Mouse (Mus musculus) neural tube, embryonic 14.5 days (tissue): ENCODE measurements at regions not wholly inside any gene's neighbourhood (a gene's known extent, or its start where the extent isn't known, plus 50 kb on each side); places are given as distances from the start of the nearest gene placed in this dataset.
A peak's percentile ranks its signal among the peaks of the same experiment; 100 is the strongest.

Experiments
- ATAC-seq: fragments of 200-750 bp; cut with Nextera tagmentation; 2 replicates; pipeline ENCODE4 v1.8.0; 2017; ENCODE audit warnings: low read depth, mild to moderate bottlenecking, moderate TSS enrichment, moderate library complexity
- H3K27ac ChIP-seq: fragments of 300-500 bp; sonication (generic); 2 replicates; pipeline ENCODE4 v1.5.1; 2014; ENCODE audit warnings: low read depth, mild to moderate bottlenecking, control low read depth, low read length, moderate library complexity, mixed read lengths
- H3K27me3 ChIP-seq: fragments of 300-500 bp; sonication (generic); 2 replicates; pipeline ENCODE4 v1.6.1; 2014; ENCODE audit warnings: low read length; ENCODE audit not compliant: control insufficient read depth, insufficient read depth
- H3K36me3 ChIP-seq: fragments of 300-500 bp; sonication (generic); 2 replicates; pipeline ENCODE4 v1.6.1; 2014; ENCODE audit warnings: low read length, mixed read lengths; ENCODE audit not compliant: control insufficient read depth, insufficient read depth
- H3K4me1 ChIP-seq: fragments of 300-500 bp; sonication (generic); 2 replicates; pipeline ENCODE4 v1.6.1; 2014; ENCODE audit warnings: low read length; ENCODE audit not compliant: control insufficient read depth, insufficient read depth
- H3K4me2 ChIP-seq: fragments of 300-500 bp; sonication (generic); 2 replicates; pipeline ENCODE4 v1.6.1; 2014; ENCODE audit warnings: mild to moderate bottlenecking, low read depth, low read length, control low read depth
- H3K4me3 ChIP-seq: fragments of 300-500 bp; sonication (generic); 2 replicates; pipeline ENCODE4 v1.5.1; 2014; ENCODE audit warnings: low read depth, low read length, control low read depth, mixed read lengths
- H3K9ac ChIP-seq: fragments of 300-500 bp; sonication (generic); replicated peaks from 2 replicates; pipeline ENCODE4 v1.6.1; 2014; ENCODE audit warnings: low read depth, mild to moderate bottlenecking, control low read depth, low read length, mixed read lengths
- H3K9me3 ChIP-seq: fragments of 300-500 bp; sonication (generic); 2 replicates; pipeline ENCODE4 v1.6.1; 2016; ENCODE audit warnings: low read length; ENCODE audit not compliant: control insufficient read depth
- WGBS: fragments of 180-500 bp; shearing (Covaris S2); extraction: QIAGEN DNeasy Blood & Tissue Kit; methylation state at CpG from one replicate; pipeline ENCODE4 v1.1.7; 2014; 5-methylcytosine and 5-hydroxymethylcytosine counted together

GRCm38 (mm10) chr2:82508595-82508994 lies 434.8 kb upstream of the Fsip2 start:
- ATAC-seq: no peak
- WGBS: 45% methylated on average over 1 of the region's 1 CpGs
- H3K9me3 ChIP-seq: no peaks in the 10 kb centered on the region
- H3K9ac ChIP-seq: no peak overlapping the region
- H3K27ac ChIP-seq: no peak overlapping the region
- H3K27me3 ChIP-seq: no peaks in the 10 kb centered on the region
- H3K36me3 ChIP-seq: no peaks in the 10 kb centered on the region
- H3K4me1 ChIP-seq: no peaks in the 10 kb centered on the region
- no peak overlapping the region for H3K4me3 ChIP-seq
- H3K4me2 ChIP-seq: no peak overlapping the region

GRCm38 (mm10) chr2:82515165-82515564 lies 428.3 kb upstream of the Fsip2 start:
- H3K27ac ChIP-seq: no peak overlapping the region
- no peaks in the 10 kb centered on the region for H3K9me3 ChIP-seq
- no peak overlapping the region for H3K4me3 ChIP-seq
- WGBS: 31% methylated on average over 3 of the region's 3 CpGs
- no peaks in the 10 kb centered on the region for H3K36me3 ChIP-seq
- H3K4me1 ChIP-seq: no peaks in the 10 kb centered on the region
- H3K4me2 ChIP-seq: no peak overlapping the region
- H3K27me3 ChIP-seq: no peaks in the 10 kb centered on the region
- H3K9ac ChIP-seq: no peak overlapping the region
- peak; percentile 69; the same call in 1 of the 2 replicates for ATAC-seq

DNA sequence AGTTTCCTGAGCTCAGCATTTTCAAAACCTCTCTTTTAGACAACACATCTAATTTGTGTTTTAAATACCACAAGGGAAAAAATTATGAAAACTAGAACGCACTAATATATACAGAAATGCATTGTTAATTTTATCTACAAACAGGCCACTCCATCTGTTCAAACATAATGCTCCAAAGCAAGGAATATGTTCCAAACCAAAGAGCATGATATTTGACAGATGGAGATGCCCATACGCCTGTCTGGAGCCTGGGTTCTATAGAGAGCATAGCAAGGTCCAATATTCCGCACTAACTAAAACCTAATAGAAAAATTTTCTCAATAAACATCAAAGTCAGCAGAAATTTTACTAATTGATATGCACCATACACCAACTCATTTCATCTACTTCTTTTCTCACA lies 423.5 kb upstream of the Fsip2 start:
- 71% methylated on average over 3 of the region's 3 CpGs for WGBS

GRCm38 (mm10) chr2:82538958-82539357 lies 404.5 kb upstream of the Fsip2 start:
- Histone ChIP-seq H3K9ac (no peak overlapping the region), H3K9me3 (no peaks in the 10 kb centered on the region), H3K27ac (no peak overlapping the region), H3K4me2 (no peak overlapping the region), H3K4me1 (no peaks in the 10 kb centered on the region), H3K4me3 (no peak overlapping the region), H3K36me3 (no peaks in the 10 kb centered on the region), H3K27me3 (no peaks in the 10 kb centered on the region)
- WGBS: 60% methylated on average over 3 of the region's 3 CpGs
- no peak for ATAC-seq

More for the DNA sequence above, 423.5 kb upstream of the Fsip2 start:
- no peaks in the 10 kb centered on the region for H3K9me3 ChIP-seq
- H3K27me3 ChIP-seq: no peaks in the 10 kb centered on the region
- no peaks in the 10 kb centered on the region for H3K36me3 ChIP-seq
- H3K4me1 ChIP-seq: no peaks in the 10 kb centered on the region
- ATAC-seq: no peak
- no peak overlapping the region for H3K4me2 ChIP-seq
- no peak overlapping the region for H3K27ac ChIP-seq
- no peak overlapping the region for H3K9ac ChIP-seq
- no peak overlapping the region for H3K4me3 ChIP-seq

- Histone ChIP-seq H3K4me1 (no peaks in the 10 kb centered on the region), H3K36me3 (no peaks in the 10 kb centered on the region), H3K27ac (no peak overlapping the region), H3K4me2 (no peak overlapping the region), H3K4me3 (no peak overlapping the region), H3K9me3 (no peaks in the 10 kb centered on the region), H3K27me3 (no peaks in the 10 kb centered on the region), H3K9ac (no peak overlapping the region)
- no peak for ATAC-seq
Observed at GRCm38 (mm10) chr2:82540676-82541075, 402.8 kb upstream of the Fsip2 start.

DNA sequence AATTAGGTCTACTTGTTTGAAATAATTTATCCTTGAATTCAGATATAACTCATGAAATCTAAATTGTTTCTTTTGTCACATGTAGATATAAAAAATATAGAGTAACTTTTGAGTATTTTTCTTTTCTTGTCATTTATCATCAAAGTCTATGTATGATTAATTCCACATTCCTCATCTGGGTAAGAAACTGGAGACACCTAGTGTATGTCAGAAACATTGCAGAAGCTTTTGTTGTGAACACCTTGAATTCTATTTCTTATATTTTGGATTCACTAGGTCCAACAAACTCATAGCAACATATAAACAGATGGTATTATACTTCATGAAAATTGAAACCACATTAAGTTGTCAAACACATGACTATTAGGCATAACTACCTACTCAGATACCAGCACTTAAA lies 373.1 kb upstream of the Fsip2 start:
- no peak for ATAC-seq
- H3K4me3 ChIP-seq: no peak overlapping the region
- no peak overlapping the region for H3K27ac ChIP-seq
- H3K4me1 ChIP-seq: no peaks in the 10 kb centered on the region
- H3K27me3 ChIP-seq: no peaks in the 10 kb centered on the region
- no peak overlapping the region for H3K4me2 ChIP-seq
- no peaks in the 10 kb centered on the region for H3K36me3 ChIP-seq
- no peaks in the 10 kb centered on the region for H3K9me3 ChIP-seq
- H3K9ac ChIP-seq: no peak overlapping the region

GRCm38 (mm10) chr2:82572099-82572498 lies 371.3 kb upstream of the Fsip2 start:
- no peaks in the 10 kb centered on the region for H3K36me3 ChIP-seq
- WGBS: 74% methylated on average over 2 of the region's 2 CpGs
- no peak overlapping the region for H3K27ac ChIP-seq
- no peak overlapping the region for H3K4me3 ChIP-seq
- H3K9ac ChIP-seq: no peak overlapping the region
- H3K9me3 ChIP-seq: no peaks in the 10 kb centered on the region
- H3K4me1 ChIP-seq: no peaks in the 10 kb centered on the region
- no peak overlapping the region for H3K4me2 ChIP-seq
- ATAC-seq: no peak
- no peaks in the 10 kb centered on the region for H3K27me3 ChIP-seq

DNA sequence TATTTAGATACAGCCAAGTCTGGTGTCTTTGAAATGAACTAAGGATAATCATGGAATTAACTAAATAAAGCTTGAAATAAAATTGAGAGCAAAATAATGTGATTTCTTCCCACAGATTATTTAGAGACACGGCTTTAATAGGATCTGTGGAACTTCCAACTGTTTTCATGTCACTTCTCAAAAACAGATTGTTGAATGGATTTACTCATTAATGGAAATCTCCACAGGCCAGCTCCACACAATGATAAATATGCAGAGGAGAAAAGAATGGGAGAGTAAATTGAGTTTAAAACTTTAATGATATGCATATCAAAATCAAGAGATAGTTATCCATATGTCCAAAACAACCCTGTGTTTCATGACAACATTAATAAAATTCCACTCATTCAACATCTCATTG lies 369.6 kb upstream of the Fsip2 start:
- Histone ChIP-seq H3K4me1 (no peaks in the 10 kb centered on the region), H3K9ac (no peak overlapping the region), H3K4me2 (no peak overlapping the region), H3K27me3 (no peaks in the 10 kb centered on the region), H3K36me3 (no peaks in the 10 kb centered on the region), H3K27ac (no peak overlapping the region), H3K9me3 (no peaks in the 10 kb centered on the region), H3K4me3 (no peak overlapping the region)
- no peak for ATAC-seq
- WGBS: 82% methylated on average over 1 of the region's 1 CpGs

- H3K4me3 ChIP-seq: no peak overlapping the region
- 87% methylated on average over 1 of the region's 1 CpGs for WGBS
- no peak for ATAC-seq
Observed at GRCm38 (mm10) chr2:82579665-82580064, 363.8 kb upstream of the Fsip2 start.

DNA sequence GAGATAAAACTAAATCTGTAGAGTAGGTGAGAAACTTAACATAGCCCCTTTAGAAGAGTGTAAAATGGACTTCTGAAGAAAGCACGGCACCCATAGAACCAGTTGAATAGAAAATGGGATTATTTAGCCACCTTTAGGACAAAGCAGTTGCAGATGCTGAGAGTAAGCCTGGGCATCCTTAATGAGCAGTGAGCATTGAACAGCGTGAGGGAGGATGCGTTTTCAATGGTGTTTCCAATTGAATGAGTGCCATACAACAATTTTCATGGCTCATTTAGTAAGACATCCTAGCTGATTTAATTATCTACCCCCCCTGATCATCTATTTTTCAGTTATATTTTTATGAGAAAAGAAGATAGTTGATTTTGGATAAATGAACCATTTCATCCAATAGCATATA lies 327.2 kb upstream of the Fsip2 start:
- no peaks in the 10 kb centered on the region for H3K36me3 ChIP-seq
- H3K4me1 ChIP-seq: no peaks in the 10 kb centered on the region
- 0 out of 2 replicates have a peak, but pooled peaks cover 2% of the 10 kb centered on the region for H3K9me3 ChIP-seq
- H3K4me3 ChIP-seq: no peak overlapping the region
- 7% methylated on average over 3 of the region's 3 CpGs for WGBS
- no peak overlapping the region for H3K9ac ChIP-seq
- H3K27me3 ChIP-seq: no peaks in the 10 kb centered on the region
- no peak overlapping the region for H3K4me2 ChIP-seq
- ATAC-seq: no peak
- no peak overlapping the region for H3K27ac ChIP-seq

More at GRCm38 (mm10) chr2:82579665-82580064, 363.8 kb upstream of the Fsip2 start:
- Histone ChIP-seq H3K36me3 (no peaks in the 10 kb centered on the region), H3K9ac (no peak overlapping the region), H3K4me1 (no peaks in the 10 kb centered on the region), H3K27ac (no peak overlapping the region), H3K9me3 (no peaks in the 10 kb centered on the region), H3K27me3 (no peaks in the 10 kb centered on the region), H3K4me2 (no peak overlapping the region)
